Mouse (Mus musculus): ENCODE results near the gene Rptor. TPM values are rescaled to one million over a fixed set of nuclear protein-coding genes. Genes with fewer than 3 reads are reported as not detected.
A peak's percentile ranks its signal among the peaks of the same experiment; 100 is the strongest.

Rptor gene
- total RNA-seq, 1 experiment from 2014 or later, result 21.4 TPM

- peak; percentile 49 for ATAC-seq (ENCODE audit: extremely low read depth, insufficient number of reproducible peaks, low FRiP score, poor library complexity, severe bottlenecking)
These were observed 325.4 kb downstream of the Rptor start for GRCm38 (mm10) chr11:119928023-119928681.

- no peak for ATAC-seq (ENCODE audit: extremely low read depth, insufficient number of reproducible peaks, low FRiP score, poor library complexity, severe bottlenecking)
These were observed 327.0 kb downstream of the Rptor start for GRCm38 (mm10) chr11:119929603-119930265.

GRCm38 (mm10) chr11:119931809-119932208, 329.1 kb downstream of the Rptor start:
- ATAC-seq (ENCODE audit: extremely low read depth, insufficient number of reproducible peaks, low FRiP score, poor library complexity, severe bottlenecking), result no peak

GRCm38 (mm10) chr11:119933142-119933541, 330.4 kb downstream of the Rptor start:
- no peak for ATAC-seq (ENCODE audit: extremely low read depth, insufficient number of reproducible peaks, low FRiP score, poor library complexity, severe bottlenecking)

- 0 out of 2 replicates have a peak, but pooled peaks have one; percentile 37 for ATAC-seq (ENCODE audit: extremely low read depth, insufficient number of reproducible peaks, low FRiP score, poor library complexity, severe bottlenecking)
These were observed 331.3 kb downstream of the Rptor start for GRCm38 (mm10) chr11:119933819-119934583.

GRCm38 (mm10) chr11:119934773-119935172, 332.1 kb downstream of the Rptor start:
- ATAC-seq (ENCODE audit: extremely low read depth, insufficient number of reproducible peaks, low FRiP score, poor library complexity, severe bottlenecking), result no peak

GRCm38 (mm10) chr11:119935457-119935856, 332.8 kb downstream of the Rptor start:
- peak; percentile 43; the same call in 1 of the 2 replicates for ATAC-seq (ENCODE audit: extremely low read depth, insufficient number of reproducible peaks, low FRiP score, poor library complexity, severe bottlenecking)

- ATAC-seq (ENCODE audit: extremely low read depth, insufficient number of reproducible peaks, low FRiP score, poor library complexity, severe bottlenecking), result no peak
These were observed 333.8 kb downstream of the Rptor start for GRCm38 (mm10) chr11:119936456-119936855.

GRCm38 (mm10) chr11:119937216-119937615, 334.5 kb downstream of the Rptor start:
- ATAC-seq (ENCODE audit: extremely low read depth, insufficient number of reproducible peaks, low FRiP score, poor library complexity, severe bottlenecking), result no peak

GRCm38 (mm10) chr11:119937772-119938502, 335.2 kb downstream of the Rptor start:
- no peak for ATAC-seq (ENCODE audit: extremely low read depth, insufficient number of reproducible peaks, low FRiP score, poor library complexity, severe bottlenecking)

GRCm38 (mm10) chr11:119939073-119939710, 336.5 kb downstream of the Rptor start:
- ATAC-seq (ENCODE audit: extremely low read depth, insufficient number of reproducible peaks, low FRiP score, poor library complexity, severe bottlenecking), result no peak

- ATAC-seq (ENCODE audit: extremely low read depth, insufficient number of reproducible peaks, low FRiP score, poor library complexity, severe bottlenecking), result no peak
These were observed 337.0 kb downstream of the Rptor start for GRCm38 (mm10) chr11:119939711-119940106.

GRCm38 (mm10) chr11:119940142-119940541, 337.4 kb downstream of the Rptor start:
- ATAC-seq (ENCODE audit: extremely low read depth, insufficient number of reproducible peaks, low FRiP score, poor library complexity, severe bottlenecking), result no peak

GRCm38 (mm10) chr11:119941794-119942193, 339.1 kb downstream of the Rptor start:
- no peak for ATAC-seq (ENCODE audit: extremely low read depth, insufficient number of reproducible peaks, low FRiP score, poor library complexity, severe bottlenecking)

GRCm38 (mm10) chr11:119942201-119942726, 339.6 kb downstream of the Rptor start:
- no peak for ATAC-seq (ENCODE audit: extremely low read depth, insufficient number of reproducible peaks, low FRiP score, poor library complexity, severe bottlenecking)

- peak; percentile 92 for ATAC-seq (ENCODE audit: extremely low read depth, insufficient number of reproducible peaks, low FRiP score, poor library complexity, severe bottlenecking)
These were observed 340.2 kb downstream of the Rptor start, which contains the start of gene Baiap2 for GRCm38 (mm10) chr11:119942727-119943427. Baiap2 (plus strand) TSS chr11:119942763.

GRCm38 (mm10) chr11:119943428-119943988, 340.8 kb downstream of the Rptor start:
- no peak for ATAC-seq (ENCODE audit: extremely low read depth, insufficient number of reproducible peaks, low FRiP score, poor library complexity, severe bottlenecking)
